Mouse (Mus musculus): ENCODE data around the gene 9130023H24Rik. TPM values are rescaled to one million over a fixed set of nuclear protein-coding genes. Genes with fewer than 3 reads are reported as not detected.
A peak's percentile ranks its signal among the peaks of the same experiment; 100 is the strongest.

9130023H24Rik gene
- polyA plus RNA-seq, 1 experiment from 2014 or later, result 6.5 TPM

- DNase-seq (ENCODE audit: low spot score) (no peak), ATAC-seq (no peak)
- no peak for TF ChIP-seq CTCF (IDR thresholded peaks at IDR 0.05)
- no peak for TF ChIP-seq EP300 (IDR thresholded peaks at IDR 0.05)
- H3K36me3 ChIP-seq (ENCODE audit: insufficient read depth, low read length), result peaks cover 3% of the 10 kb centered on the region; the same call in 1 of the 2 replicates
- no peak overlapping the region for H3K4me2 ChIP-seq (replicated peaks; ENCODE audit: low read depth, low read length)
- WGBS, result 92% methylated on average over 13 of the region's 13 CpGs
- H3K4me3 ChIP-seq (ENCODE audit: low read depth, low read length), result no peak overlapping the region
- peak overlapping the region; percentile 99; the same call in 1 of the 2 replicates for H3K27ac ChIP-seq (ENCODE audit: low read length)
- H3K27me3 ChIP-seq (replicated peaks; ENCODE audit: insufficient read depth, low read length), result no peaks in the 10 kb centered on the region
- H3K9ac ChIP-seq (replicated peaks; ENCODE audit: low read depth), result peak overlapping the region; percentile 76; the same call in 1 of the 2 replicates
- H3K4me1 ChIP-seq (ENCODE audit: insufficient read depth, low read depth, low read length), result peaks cover 3% of the 10 kb centered on the region; the same call in 1 of the 2 replicates
- no peaks in the 10 kb centered on the region for H3K9me3 ChIP-seq (ENCODE audit: low read length)
These were observed 1.4 kb downstream of the 9130023H24Rik start for GRCm38 (mm10) chr7:128236426-128236825.

- H3K27me3 ChIP-seq (replicated peaks; ENCODE audit: insufficient read depth, low read length), result no peaks in the 10 kb centered on the region
- H3K27ac ChIP-seq (ENCODE audit: low read length), result no peak overlapping the region
- no peak overlapping the region for H3K4me3 ChIP-seq (ENCODE audit: low read depth, low read length)
- H3K4me2 ChIP-seq (replicated peaks; ENCODE audit: low read depth, low read length), result no peak overlapping the region
- no peak for TF ChIP-seq CTCF (IDR thresholded peaks at IDR 0.05)
- no peak for TF ChIP-seq EP300 (IDR thresholded peaks at IDR 0.05)
- DNase-seq (ENCODE audit: low spot score) (no peak), ATAC-seq (no peak)
- H3K36me3 ChIP-seq (ENCODE audit: insufficient read depth, low read length), result no peaks in the 10 kb centered on the region; the same call in 1 of the 2 replicates
- peaks cover 3% of the 10 kb centered on the region; the same call in 1 of the 2 replicates for H3K4me1 ChIP-seq (ENCODE audit: insufficient read depth, low read depth, low read length)
- H3K9ac ChIP-seq (replicated peaks; ENCODE audit: low read depth), result no peak overlapping the region
- no peaks in the 10 kb centered on the region for H3K9me3 ChIP-seq (ENCODE audit: low read length)
- WGBS, result 57% methylated on average over 1 of the region's 1 CpGs
These were observed 2.4 kb downstream of the 9130023H24Rik start for GRCm38 (mm10) chr7:128235481-128235880.

- no peak for ATAC-seq
- Histone ChIP-seq H3K4me3 (ENCODE audit: low read depth, low read length) (no peak overlapping the region), H3K4me1 (ENCODE audit: insufficient read depth, low read depth, low read length) (peaks cover 3% of the 10 kb centered on the region; the same call in 1 of the 2 replicates), H3K27ac (ENCODE audit: low read length) (no peak overlapping the region), H3K27me3 (replicated peaks; ENCODE audit: insufficient read depth, low read length) (no peaks in the 10 kb centered on the region), H3K4me2 (replicated peaks; ENCODE audit: low read depth, low read length) (no peak overlapping the region), H3K9me3 (ENCODE audit: low read length) (no peaks in the 10 kb centered on the region), H3K9ac (replicated peaks; ENCODE audit: low read depth) (no peak overlapping the region), H3K36me3 (ENCODE audit: insufficient read depth, low read length) (no peaks in the 10 kb centered on the region; the same call in 1 of the 2 replicates)
- TF ChIP-seq CTCF (IDR thresholded peaks at IDR 0.05) (no peak), EP300 (IDR thresholded peaks at IDR 0.05) (no peak)
- no peak for DNase-seq (ENCODE audit: low spot score)
- WGBS, result 79% methylated on average over 2 of the region's 2 CpGs
These were observed 3.0 kb downstream of the 9130023H24Rik start for GRCm38 (mm10) chr7:128234796-128235195.

GRCm38 (mm10) chr7:128231741-128232140 lies 6.1 kb downstream of the 9130023H24Rik start:
- H3K4me3 ChIP-seq (ENCODE audit: low read depth, low read length), result no peak overlapping the region
- H3K27me3 ChIP-seq (replicated peaks; ENCODE audit: insufficient read depth, low read length), result no peaks in the 10 kb centered on the region
- no peak overlapping the region for H3K27ac ChIP-seq (ENCODE audit: low read length)
- WGBS, result 37% methylated on average over 8 of the region's 8 CpGs
- no peaks in the 10 kb centered on the region for H3K36me3 ChIP-seq (ENCODE audit: insufficient read depth, low read length)
- ATAC-seq, result no peak
- TF ChIP-seq EP300 (IDR thresholded peaks at IDR 0.05) (no peak), CTCF (IDR thresholded peaks at IDR 0.05) (no peak)
- no peaks in the 10 kb centered on the region for H3K9me3 ChIP-seq (ENCODE audit: low read length)
- DNase-seq (ENCODE audit: low spot score), result no peak
- H3K4me1 ChIP-seq (ENCODE audit: insufficient read depth, low read depth, low read length), result peaks cover under 1% of the 10 kb centered on the region; the same call in 1 of the 2 replicates
- H3K9ac ChIP-seq (replicated peaks; ENCODE audit: low read depth), result no peak overlapping the region
- H3K4me2 ChIP-seq (replicated peaks; ENCODE audit: low read depth, low read length), result no peak overlapping the region

GRCm38 (mm10) chr7:128220936-128221335 lies 16.9 kb downstream of the 9130023H24Rik start:
- Histone ChIP-seq H3K27ac (ENCODE audit: low read length) (no peak overlapping the region), H3K4me3 (ENCODE audit: low read depth, low read length) (no peak overlapping the region), H3K36me3 (ENCODE audit: insufficient read depth, low read length) (no peaks in the 10 kb centered on the region), H3K9me3 (ENCODE audit: low read length) (no peaks in the 10 kb centered on the region), H3K27me3 (replicated peaks; ENCODE audit: insufficient read depth, low read length) (no peaks in the 10 kb centered on the region), H3K4me1 (ENCODE audit: insufficient read depth, low read depth, low read length) (no peaks in the 10 kb centered on the region), H3K4me2 (replicated peaks; ENCODE audit: low read depth, low read length) (no peak overlapping the region), H3K9ac (replicated peaks; ENCODE audit: low read depth) (no peak overlapping the region)
- no peak for TF ChIP-seq CTCF (IDR thresholded peaks at IDR 0.05)
- TF ChIP-seq EP300 (IDR thresholded peaks at IDR 0.05), result no peak
- ATAC-seq (no peak), DNase-seq (ENCODE audit: low spot score) (no peak)
- WGBS, result 81% methylated on average over 3 of the region's 3 CpGs

- TF ChIP-seq EP300 (IDR thresholded peaks at IDR 0.05) (no peak), CTCF (IDR thresholded peaks at IDR 0.05) (no peak)
- Histone ChIP-seq H3K27me3 (replicated peaks; ENCODE audit: insufficient read depth, low read length) (no peaks in the 10 kb centered on the region), H3K9ac (replicated peaks; ENCODE audit: low read depth) (no peak overlapping the region), H3K4me2 (replicated peaks; ENCODE audit: low read depth, low read length) (no peak overlapping the region), H3K36me3 (ENCODE audit: insufficient read depth, low read length) (no peaks in the 10 kb centered on the region), H3K27ac (ENCODE audit: low read length) (no peak overlapping the region), H3K4me3 (ENCODE audit: low read depth, low read length) (no peak overlapping the region), H3K9me3 (ENCODE audit: low read length) (no peaks in the 10 kb centered on the region), H3K4me1 (ENCODE audit: insufficient read depth, low read depth, low read length) (no peaks in the 10 kb centered on the region)
- no peak for ATAC-seq
- 54% methylated on average over 4 of the region's 4 CpGs for whole genome bisulfite sequencing
- DNase-seq (ENCODE audit: low spot score), result no peak
These were observed 17.9 kb downstream of the 9130023H24Rik start for GRCm38 (mm10) chr7:128219952-128220351.

- Histone ChIP-seq H3K4me3 (ENCODE audit: low read depth, low read length) (no peak overlapping the region), H3K4me1 (ENCODE audit: insufficient read depth, low read depth, low read length) (no peaks in the 10 kb centered on the region), H3K9me3 (ENCODE audit: low read length) (no peaks in the 10 kb centered on the region), H3K27ac (ENCODE audit: low read length) (no peak overlapping the region), H3K36me3 (ENCODE audit: insufficient read depth, low read length) (no peaks in the 10 kb centered on the region), H3K4me2 (replicated peaks; ENCODE audit: low read depth, low read length) (no peak overlapping the region), H3K27me3 (replicated peaks; ENCODE audit: insufficient read depth, low read length) (no peaks in the 10 kb centered on the region), H3K9ac (replicated peaks; ENCODE audit: low read depth) (no peak overlapping the region)
- TF ChIP-seq CTCF (IDR thresholded peaks at IDR 0.05) (no peak), EP300 (IDR thresholded peaks at IDR 0.05) (no peak)
- DNase-seq (ENCODE audit: low spot score) (no peak), ATAC-seq (no peak)
- 35% methylated on average over 3 of the region's 3 CpGs for WGBS
These were observed 28.0 kb downstream of the 9130023H24Rik start for GRCm38 (mm10) chr7:128209826-128210225.
